Mouse (Mus musculus) liver, embryonic 16.5 days (tissue): ENCODE results near the gene Dnase2a. TPM values are rescaled to one million over a fixed set of nuclear protein-coding genes. Genes with fewer than 3 reads are reported as not detected.

Source experiments
- ATAC-seq: fragments of 200-750 bp; cut with Nextera tagmentation; 2 replicates; pipeline ENCODE4 v1.8.0; 2017; ENCODE audit warnings: low read depth, mild to moderate bottlenecking, moderate number of reproducible peaks, moderate library complexity
- H3K27ac ChIP-seq: fragments of 300-500 bp; sonication (generic); 2 replicates; pipeline ENCODE4 v1.5.1; 2014; ENCODE audit warnings: mild to moderate bottlenecking, low read length
- H3K27me3 ChIP-seq: fragments of 300-500 bp; sonication (generic); 2 replicates; pipeline ENCODE4 v1.6.1; 2014; ENCODE audit warnings: low read depth, low read length, mixed read lengths; ENCODE audit not compliant: control insufficient read depth, insufficient read depth
- H3K36me3 ChIP-seq: fragments of 300-500 bp; sonication (generic); 2 replicates; pipeline ENCODE4 v1.6.1; 2014; ENCODE audit warnings: mild to moderate bottlenecking; ENCODE audit not compliant: control insufficient read depth, insufficient read depth
- H3K4me1 ChIP-seq: fragments of 300-500 bp; sonication (generic); 2 replicates; pipeline ENCODE4 v1.6.1; 2014; ENCODE audit warnings: low read depth, low read length, mixed read lengths; ENCODE audit not compliant: control insufficient read depth
- H3K4me2 ChIP-seq: fragments of 300-500 bp; sonication (generic); 2 replicates; pipeline ENCODE4 v1.6.1; 2014; ENCODE audit warnings: low read depth, low read length, mixed read lengths
- H3K4me3 ChIP-seq: fragments of 300-500 bp; sonication (generic); 2 replicates; pipeline ENCODE4 v1.5.1; 2014; ENCODE audit warnings: low read depth, mild to moderate bottlenecking, low read length
- H3K9ac ChIP-seq: fragments of 300-500 bp; sonication (generic); 2 replicates; pipeline ENCODE4 v1.6.1; 2014; ENCODE audit warnings: low read depth, low read length
- H3K9me3 ChIP-seq: fragments of 300-500 bp; sonication (generic); replicated peaks from 2 replicates; pipeline ENCODE4 v1.6.1; 2016; ENCODE audit warnings: low read length; ENCODE audit not compliant: control insufficient read depth
- WGBS: fragments of 180-500 bp; shearing (Covaris S2); extraction: QIAGEN DNeasy Blood & Tissue Kit; methylation state at CpG from one replicate; pipeline ENCODE4 v1.1.7; 2014; ENCODE audit not compliant: insufficient replicate concordance; 5-methylcytosine and 5-hydroxymethylcytosine counted together
- polyA plus RNA-seq: library from polyadenylated mRNA; unstranded; fragments of >200 nt; fragmentation: Nextera tagmentation; extraction: Ambion mirVana; gene quantifications from 2 replicates; pipeline ENCODE4 v1.2.1, GENCODE M21; 2015

Dnase2a gene
- polyA plus RNA-seq, 1 experiment from 2014 or later, result 12.5 TPM

DNA sequence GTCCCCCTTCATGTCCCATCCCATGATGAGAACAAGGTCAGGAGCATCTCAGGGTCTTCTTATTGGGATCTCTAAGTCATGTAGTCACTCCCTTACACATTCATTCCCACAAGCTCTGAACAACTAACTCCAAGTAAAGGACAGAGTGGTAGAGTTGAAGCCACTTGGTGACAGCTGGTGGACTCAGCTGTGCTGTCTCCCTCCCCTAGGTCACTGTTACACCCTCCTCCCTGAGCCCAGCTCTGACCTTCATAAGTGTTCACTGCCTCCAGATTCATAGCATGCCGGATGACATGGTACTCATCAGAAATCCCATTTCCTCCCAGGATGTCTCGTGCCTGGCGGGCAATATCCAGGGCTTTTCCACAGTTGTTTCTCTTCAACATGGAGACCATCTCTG lies 20.1 kb upstream of the Dnase2a start:
- peaks cover 28% of the 10 kb centered on the region for H3K36me3 ChIP-seq
- no peak for ATAC-seq
- no peak overlapping the region for H3K9ac ChIP-seq
- no peak overlapping the region for H3K4me2 ChIP-seq
- H3K9me3 ChIP-seq, result no peaks in the 10 kb centered on the region
- 86% methylated on average over 3 of the region's 3 CpGs for WGBS
- no peaks in the 10 kb centered on the region for H3K27me3 ChIP-seq
- peaks cover 13% of the 10 kb centered on the region for H3K4me1 ChIP-seq
- no peak overlapping the region for H3K4me3 ChIP-seq
- H3K27ac ChIP-seq, result no peak overlapping the region

DNA sequence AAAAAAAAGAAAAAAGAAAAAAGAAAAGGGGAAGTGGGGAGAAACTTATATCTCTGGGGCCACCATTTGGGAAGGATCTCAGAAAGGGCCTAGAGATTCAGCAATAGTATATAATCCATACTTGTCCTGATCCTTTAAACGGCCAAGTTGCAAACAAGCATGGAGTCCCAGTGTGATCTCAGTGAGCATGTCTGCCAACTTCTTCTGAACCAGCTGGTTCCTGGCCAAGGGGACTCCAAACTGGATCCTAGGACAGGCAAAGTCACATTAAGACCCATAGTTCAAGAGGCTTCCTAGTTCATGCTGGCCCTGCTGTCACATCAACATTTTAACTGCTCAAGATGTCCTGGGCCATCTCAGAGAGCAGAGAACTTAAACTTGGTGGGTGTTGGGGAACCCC lies 19.2 kb upstream of the Dnase2a start:
- Histone ChIP-seq H3K4me1 (peaks cover 16% of the 10 kb centered on the region), H3K27ac (no peak overlapping the region; the same call in 1 of the 2 replicates), H3K9ac (no peak overlapping the region), H3K27me3 (no peaks in the 10 kb centered on the region), H3K4me2 (no peak overlapping the region), H3K36me3 (peaks cover 25% of the 10 kb centered on the region), H3K4me3 (no peak overlapping the region), H3K9me3 (no peaks in the 10 kb centered on the region)
- ATAC-seq, result no peak
- 82% methylated on average over 1 of the region's 1 CpGs for WGBS

DNA sequence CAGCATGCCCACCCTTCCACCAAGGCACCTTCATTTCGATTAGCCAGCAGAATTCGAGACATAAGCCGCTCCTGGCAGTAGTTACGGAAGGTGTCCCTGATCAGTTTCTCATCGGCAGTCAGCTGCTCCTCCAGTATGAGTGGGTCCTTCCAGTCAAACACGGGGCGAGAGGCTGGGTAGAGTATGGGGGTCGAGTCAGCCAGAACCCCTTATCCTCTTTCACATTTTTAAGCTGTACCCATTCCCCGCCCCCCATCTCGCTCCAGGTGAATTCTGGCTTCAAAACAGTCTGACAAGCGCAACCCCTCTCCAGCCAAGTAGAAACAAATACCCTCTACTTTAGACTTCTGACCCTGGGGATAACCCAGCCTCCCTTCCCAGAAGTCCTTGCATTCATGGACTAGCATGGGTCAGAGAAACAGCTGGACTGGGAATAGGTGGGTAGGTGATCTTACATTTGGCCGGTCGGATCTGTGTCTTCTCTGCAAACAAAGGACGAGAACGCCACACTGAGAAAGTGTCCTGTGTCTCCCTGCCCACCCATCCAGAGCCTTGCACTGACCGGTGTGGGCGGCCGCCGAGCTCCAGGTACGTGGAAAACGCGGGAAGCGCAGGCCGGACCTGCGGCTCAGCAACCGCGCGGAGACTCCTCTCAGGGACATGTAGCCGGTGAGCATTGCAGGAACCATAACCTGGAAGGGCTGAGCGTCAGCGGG lies 15.2 kb upstream of the Dnase2a start:
- no peaks in the 10 kb centered on the region for H3K27me3 ChIP-seq
- H3K4me3 ChIP-seq, result peak overlapping the region; percentile 86
- H3K9ac ChIP-seq, result peak overlapping the region; percentile 83
- no peaks in the 10 kb centered on the region for H3K9me3 ChIP-seq
- H3K4me2 ChIP-seq, result peak overlapping the region; percentile 97
- WGBS, result 13% methylated on average over 31 of the region's 31 CpGs
- H3K36me3 ChIP-seq, result peaks cover 5% of the 10 kb centered on the region
- peak; percentile 35 for ATAC-seq
- peaks cover 18% of the 10 kb centered on the region for H3K4me1 ChIP-seq
- peak overlapping the region; percentile 74 for H3K27ac ChIP-seq

DNA sequence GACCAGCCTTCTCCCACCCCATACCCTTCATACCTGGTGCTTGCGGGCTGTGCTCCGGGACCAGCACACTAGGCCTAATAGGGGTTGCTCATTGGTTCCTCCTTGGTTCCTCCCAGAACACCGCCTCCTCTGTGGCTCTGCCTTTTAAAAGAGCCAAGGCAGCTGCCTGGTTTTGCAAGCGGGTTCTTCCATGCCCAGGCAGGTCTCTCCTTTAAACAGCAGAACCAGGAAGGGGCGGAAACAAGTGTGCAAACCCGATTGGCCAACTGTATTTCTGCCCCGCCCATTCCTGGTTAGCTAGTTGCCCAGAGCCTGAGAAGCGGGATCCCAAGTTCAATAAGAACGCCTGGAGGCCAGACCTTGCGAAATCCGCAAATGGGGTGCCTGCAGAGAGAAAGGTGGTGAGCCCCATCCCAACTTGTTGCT lies 14.6 kb upstream of the Dnase2a start, which contains the start of gene Gcdh:
Gene Gcdh (minus strand): TSS at position 213 of the 426 bp plus-strand sequence.
- no peaks in the 10 kb centered on the region; the same call in 1 of the 2 replicates for H3K36me3 ChIP-seq
- H3K4me2 ChIP-seq, result peak within 1 kb of the TSS; percentile 97
- H3K27ac ChIP-seq, result peak within 1 kb of the TSS; percentile 74
- H3K4me1 ChIP-seq, result peaks cover 20% of the 10 kb centered on the region
- H3K9ac ChIP-seq, result peak within 1 kb of the TSS; percentile 83
- ATAC-seq, result peak; percentile 95
- H3K9me3 ChIP-seq, result no peaks in the 10 kb centered on the region
- under 1% methylated on average over 11 of the region's 11 CpGs for WGBS
- H3K4me3 ChIP-seq, result peak within 1 kb of the TSS; percentile 86
- H3K27me3 ChIP-seq, result no peaks in the 10 kb centered on the region

DNA sequence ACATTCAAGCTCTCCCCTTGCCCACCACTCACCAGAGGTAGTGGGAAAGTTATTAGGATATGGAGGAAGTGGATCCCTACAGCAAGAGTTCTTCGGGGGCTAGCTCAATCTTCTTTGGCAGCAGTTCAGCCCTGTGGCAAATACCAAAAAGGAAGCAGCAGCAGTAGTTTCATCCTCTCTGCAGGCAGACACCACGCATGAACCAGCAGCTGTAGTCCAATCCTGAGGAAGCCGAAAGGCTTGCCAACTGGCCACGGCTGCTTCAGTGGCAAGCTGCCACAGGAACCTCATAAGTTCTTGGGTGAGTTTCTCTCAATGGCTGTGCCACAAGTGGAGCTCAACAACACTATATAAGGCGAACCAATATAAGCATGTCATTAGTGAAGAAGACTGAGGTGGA lies 12.4 kb upstream of the Dnase2a start:
- no peak for ATAC-seq
- WGBS, result 77% methylated on average over 5 of the region's 5 CpGs
- H3K4me1 ChIP-seq, result peaks cover 41% of the 10 kb centered on the region

DNA sequence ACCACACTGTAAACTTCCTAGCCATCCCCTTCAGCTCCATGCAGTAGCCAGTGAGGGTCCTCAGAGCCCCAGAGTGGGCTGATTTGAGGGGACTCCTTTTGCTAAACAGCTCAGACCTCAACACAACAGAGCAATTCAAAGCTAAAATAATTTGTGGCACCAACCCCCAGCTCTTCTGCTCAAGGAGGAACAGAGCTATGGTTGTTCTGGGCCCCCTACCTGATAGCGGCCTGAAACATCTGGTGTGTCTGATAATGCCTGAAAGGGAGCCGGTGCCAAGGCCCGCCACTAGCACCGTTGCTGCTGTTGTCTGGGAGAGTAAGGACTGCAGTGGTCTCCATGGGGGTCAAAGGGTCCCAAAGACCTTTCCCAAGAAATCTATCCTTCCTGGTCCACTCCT lies 7.3 kb upstream of the Dnase2a start:
- Histone ChIP-seq H3K4me3 (peak overlapping the region; percentile 97), H3K4me1 (peaks cover 45% of the 10 kb centered on the region), H3K9me3 (no peaks in the 10 kb centered on the region), H3K27me3 (no peaks in the 10 kb centered on the region), H3K27ac (peak overlapping the region; percentile 100), H3K36me3 (peaks cover 26% of the 10 kb centered on the region), H3K4me2 (peak overlapping the region; percentile 96), H3K9ac (peak overlapping the region; percentile 99)
- WGBS, result 18% methylated on average over 4 of the region's 4 CpGs
- peak; percentile 80 for ATAC-seq

More for the DNA sequence above, 12.4 kb upstream of the Dnase2a start:
- Histone ChIP-seq H3K4me3 (no peak overlapping the region), H3K36me3 (no peaks in the 10 kb centered on the region), H3K27ac (no peak overlapping the region), H3K9ac (no peak overlapping the region), H3K27me3 (no peaks in the 10 kb centered on the region), H3K4me2 (no peak overlapping the region), H3K9me3 (no peaks in the 10 kb centered on the region)

DNA sequence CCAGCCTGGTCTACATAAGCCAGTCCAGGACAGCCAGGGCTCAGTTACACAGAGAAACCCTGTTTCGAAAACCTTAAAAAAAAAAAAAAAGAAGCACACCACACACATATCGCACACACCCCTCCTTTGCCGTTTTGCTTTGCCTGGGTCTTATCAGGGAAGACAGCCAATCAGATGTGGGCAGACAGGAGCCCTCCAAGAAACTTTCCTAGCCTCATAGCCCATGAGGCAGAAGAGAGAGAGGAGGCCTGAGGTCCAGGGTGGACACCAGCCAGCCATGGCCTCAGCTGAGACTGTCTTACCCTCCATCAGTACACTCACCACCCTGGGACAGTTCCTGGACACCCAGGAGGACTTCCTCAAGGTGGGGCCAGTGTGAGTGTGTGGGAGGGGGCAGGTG lies 6.6 kb upstream of the Dnase2a start, which contains the start of gene Klf1:
Gene Klf1 (plus strand): TSS at position 177 of the 400 bp plus-strand sequence.
- Histone ChIP-seq H3K4me1 (peaks cover 45% of the 10 kb centered on the region), H3K4me2 (peak within 1 kb of the TSS; percentile 96), H3K27ac (peak within 1 kb of the TSS; percentile 100), H3K9me3 (no peaks in the 10 kb centered on the region), H3K27me3 (no peaks in the 10 kb centered on the region), H3K4me3 (peak within 1 kb of the TSS; percentile 97), H3K9ac (peak within 1 kb of the TSS; percentile 99), H3K36me3 (peaks cover 33% of the 10 kb centered on the region)
- peak; percentile 77 for ATAC-seq
- WGBS, result 23% methylated on average over 3 of the region's 3 CpGs

DNA sequence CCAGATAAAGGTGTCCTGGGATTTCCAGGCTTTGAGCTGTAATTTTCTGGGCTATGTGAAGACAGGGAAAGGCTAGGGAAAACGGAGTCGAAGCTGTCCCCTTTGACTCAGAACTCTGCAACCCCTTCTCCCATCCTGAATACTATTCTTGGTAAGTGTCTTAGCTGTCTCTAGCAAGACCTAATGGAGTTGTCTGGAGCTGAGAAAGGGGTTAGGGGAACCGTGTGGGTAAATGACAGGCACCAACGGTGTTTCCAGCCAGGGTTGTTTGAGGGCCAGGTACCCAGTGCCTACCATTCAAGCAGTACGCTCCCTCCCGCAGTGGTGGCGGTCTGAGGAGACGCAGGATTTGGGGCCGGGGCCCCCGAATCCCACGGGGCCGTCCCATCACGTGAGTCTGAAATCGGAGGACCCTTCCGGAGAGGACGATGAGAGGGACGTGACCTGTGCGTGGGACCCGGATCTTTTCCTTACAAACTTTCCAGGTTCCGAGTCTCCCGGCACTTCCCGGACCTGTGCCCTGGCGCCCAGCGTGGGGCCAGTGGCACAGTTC lies 5.9 kb upstream of the Dnase2a start:
- Histone ChIP-seq H3K36me3 (peaks cover 36% of the 10 kb centered on the region), H3K27ac (peak overlapping the region; percentile 100), H3K4me2 (peak overlapping the region; percentile 96), H3K4me3 (peak overlapping the region; percentile 97), H3K9me3 (no peaks in the 10 kb centered on the region), H3K4me1 (peaks cover 46% of the 10 kb centered on the region), H3K9ac (peak overlapping the region; percentile 99), H3K27me3 (no peaks in the 10 kb centered on the region)
- no peak for ATAC-seq
- 2% methylated on average over 24 of the region's 24 CpGs for WGBS
